Mouse (Mus musculus): Measurements from ENCODE around the gene Slco2a1.

- TF ChIP-seq CTCF (IDR thresholded peaks at IDR 0.05; ENCODE audit: control insufficient read depth, insufficient read depth, low read length) (no peak), POLR2A (IDR thresholded peaks at IDR 0.05; ENCODE audit: borderline replicate concordance, control insufficient read depth, low read depth, low read length) (no peak)
These were observed 136.2 kb downstream of the Slco2a1 start for GRCm38 (mm10) chr9:103124746-103125145.

Data from bone marrow, adult 2 months (tissue).